Mouse (Mus musculus): ENCODE data around the gene Tmem170b.

The Tmem170b gene

DNA sequence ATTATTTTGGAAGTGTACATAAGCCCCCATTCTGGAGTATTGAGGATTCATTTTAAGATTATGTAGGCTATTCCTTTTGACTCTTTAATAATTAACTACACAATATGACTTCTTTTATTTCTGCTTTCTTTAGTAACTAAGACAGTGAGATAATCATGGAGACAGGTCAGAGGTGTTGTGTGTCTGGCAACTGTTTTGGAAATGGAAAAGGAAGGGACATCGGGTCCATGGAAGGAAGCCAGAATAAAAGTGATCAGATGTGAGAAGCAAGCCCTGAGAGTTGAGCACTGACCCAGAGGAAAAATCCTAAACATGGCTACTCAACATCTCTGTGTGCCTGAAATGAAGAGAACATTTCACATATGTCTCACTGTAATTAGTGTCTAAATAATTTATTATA, 5.3 kb downstream of the Tmem170b start:
- DNase-seq (ENCODE audit: extremely low spot score, low read depth, low spot score), result no peak

- DNase-seq (ENCODE audit: extremely low spot score, low read depth, low spot score), result no peak
Measured at GRCm38 (mm10) chr13:41614539-41614938, 8.8 kb downstream of the Tmem170b start.

DNA sequence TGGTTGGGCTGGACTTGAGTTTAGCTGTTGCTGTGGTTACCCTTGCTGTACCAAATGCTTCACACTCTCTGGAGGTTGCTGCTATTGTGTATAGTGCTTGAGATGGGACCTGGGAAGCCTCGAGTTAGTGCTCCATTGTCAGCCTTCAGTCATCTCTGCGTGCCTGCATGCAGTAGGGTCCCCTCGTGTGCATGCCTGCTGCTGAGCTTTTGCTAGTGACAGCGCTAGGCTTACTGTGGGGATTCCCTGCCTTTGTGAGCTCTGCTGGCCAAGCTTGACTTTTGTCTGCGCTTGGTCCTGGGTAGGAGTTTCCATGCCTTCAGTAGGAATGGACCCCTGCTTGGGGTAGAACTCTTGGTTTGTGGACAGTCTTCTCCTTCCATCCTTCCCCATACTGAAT, 9.3 kb downstream of the Tmem170b start:
- no peak for DNase-seq (ENCODE audit: extremely low spot score, low read depth, low spot score)

DNA sequence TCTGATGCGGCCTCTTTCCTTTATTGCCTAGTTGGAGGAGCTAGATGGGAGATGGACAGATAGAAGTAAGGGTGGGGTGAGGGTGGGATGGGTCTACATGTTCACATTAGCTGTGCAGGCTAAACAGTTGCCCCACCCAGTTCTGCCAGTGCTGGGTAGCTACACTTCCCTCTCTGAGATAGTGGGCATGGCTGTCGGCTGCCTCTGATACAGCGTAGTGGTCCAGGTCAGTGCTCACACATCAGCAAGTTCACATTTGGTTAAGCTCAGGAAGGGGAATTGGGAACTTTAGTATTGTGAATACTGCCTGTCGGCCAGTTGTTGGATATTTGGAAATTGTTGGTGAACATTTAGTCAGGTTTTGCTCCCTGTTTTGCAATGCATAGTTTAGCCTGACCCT, 13.8 kb downstream of the Tmem170b start:
- DNase-seq (ENCODE audit: extremely low spot score, low read depth, low spot score), result no peak

GRCm38 (mm10) chr13:41620132-41620531, 14.4 kb downstream of the Tmem170b start:
- no peak for DNase-seq (ENCODE audit: extremely low spot score, low read depth, low spot score)

DNA sequence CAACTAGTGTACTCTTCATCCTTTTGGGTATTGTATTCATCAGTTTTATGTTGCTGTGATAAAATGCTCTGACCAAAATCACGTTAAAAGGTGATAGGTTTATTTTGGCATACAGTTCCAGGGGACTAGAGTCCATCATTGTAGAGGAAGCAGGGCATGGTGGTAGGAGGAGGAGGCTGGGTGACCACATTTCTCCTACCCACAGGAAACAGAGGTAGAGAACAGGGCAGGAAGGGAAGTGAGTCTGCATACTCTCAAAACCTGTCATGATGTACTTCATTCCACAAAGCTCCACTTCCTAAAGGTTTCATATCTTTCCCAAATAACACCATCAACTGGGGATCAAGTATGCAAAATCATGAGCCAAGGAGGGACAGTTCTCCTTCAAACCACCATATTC, 18.4 kb downstream of the Tmem170b start:
- no peak for DNase-seq (ENCODE audit: extremely low spot score, low read depth, low spot score)

DNA sequence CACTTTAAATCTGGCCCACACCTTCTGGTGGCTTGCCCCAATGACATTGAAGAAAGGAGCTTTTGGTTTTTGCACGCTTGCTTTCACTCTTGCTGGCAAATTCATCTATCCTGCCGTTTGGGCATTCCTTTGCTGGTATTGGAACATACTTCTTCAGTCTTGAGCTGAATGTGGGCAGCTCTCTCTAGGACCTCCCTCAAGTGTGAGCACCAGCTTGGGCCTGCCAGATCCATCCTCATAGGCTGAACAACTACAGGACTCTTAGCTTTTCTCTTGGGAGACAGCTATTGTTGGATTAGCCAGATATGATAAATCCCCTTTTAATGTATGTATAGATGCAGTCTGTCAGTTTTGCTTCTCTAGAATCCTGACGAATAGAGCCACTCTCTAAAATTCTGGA, 19.5 kb downstream of the Tmem170b start:
- DNase-seq (ENCODE audit: extremely low spot score, low read depth, low spot score), result no peak

GRCm38 (mm10) chr13:41627277-41627916, 21.7 kb downstream of the Tmem170b start:
- DNase-seq (ENCODE audit: extremely low spot score, low read depth, low spot score), result no peak

- DNase-seq (ENCODE audit: extremely low spot score, low read depth, low spot score), result peak; percentile 26
Measured at GRCm38 (mm10) chr13:41634401-41634818, 28.7 kb downstream of the Tmem170b start.

DNA sequence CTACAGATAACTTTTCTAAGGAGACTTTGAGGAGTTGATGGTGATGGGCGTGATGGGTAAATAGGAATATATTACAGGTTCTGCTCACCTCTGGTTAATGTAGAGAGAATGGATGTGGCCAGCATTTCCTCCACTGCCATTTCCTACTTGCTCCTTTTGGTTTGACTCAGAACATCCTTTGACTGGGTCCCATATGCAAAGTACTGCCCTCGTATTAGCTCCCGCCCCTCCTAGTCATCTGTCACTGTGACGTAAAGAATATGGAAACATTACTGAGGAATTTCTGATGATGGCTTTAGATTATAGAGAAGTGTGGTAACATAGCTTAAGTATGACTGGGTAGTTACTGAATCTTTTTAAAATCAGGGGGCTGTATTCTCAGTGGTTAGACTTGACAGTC, 32.4 kb downstream of the Tmem170b start:
- DNase-seq (ENCODE audit: extremely low spot score, low read depth, low spot score), result no peak

DNA sequence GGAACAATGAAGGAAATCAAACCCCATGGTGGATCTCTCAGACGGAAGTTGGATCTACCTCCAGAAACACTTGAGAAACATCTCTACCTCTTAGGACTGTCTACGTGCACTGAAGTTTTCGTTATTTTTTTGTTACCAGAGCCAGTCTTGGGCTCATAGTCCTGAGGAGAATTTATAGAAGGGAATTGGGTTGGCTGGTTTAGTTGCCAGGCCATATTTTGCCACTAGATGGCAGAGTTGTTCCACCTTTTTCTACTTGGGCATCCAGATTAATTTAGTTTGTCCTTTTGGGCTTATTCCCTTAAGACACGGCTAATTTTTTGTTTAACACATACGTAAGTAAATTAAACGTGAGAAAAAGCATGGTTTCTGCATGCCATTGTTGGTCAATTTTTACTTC, 37.1 kb downstream of the Tmem170b start:
- DNase-seq (ENCODE audit: extremely low spot score, low read depth, low spot score), result peak; percentile 37

DNA sequence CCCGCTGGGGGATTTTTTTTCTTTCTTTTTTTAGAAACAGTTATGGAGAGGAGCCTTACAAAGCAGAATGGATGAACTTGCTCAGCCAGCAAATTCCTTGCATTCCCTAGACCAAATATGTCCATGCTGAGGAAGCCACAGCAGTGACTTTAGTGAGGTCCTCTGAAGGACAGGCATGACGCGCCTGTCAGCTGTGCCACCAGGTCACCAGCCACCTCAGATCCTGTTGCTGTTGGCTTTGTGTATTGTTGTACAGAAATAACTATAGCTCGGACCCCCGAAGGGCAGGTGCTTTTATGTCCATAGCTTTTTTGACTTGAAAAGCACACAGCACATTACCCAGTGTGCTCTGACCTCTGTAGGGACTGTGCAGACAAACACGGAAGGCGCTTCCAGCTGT, 38.1 kb downstream of the Tmem170b start:
- DNase-seq (ENCODE audit: extremely low spot score, low read depth, low spot score), result no peak

- no peak for DNase-seq (ENCODE audit: extremely low spot score, low read depth, low spot score)
Measured at GRCm38 (mm10) chr13:41644591-41645482, 39.1 kb downstream of the Tmem170b start.

- no peak for DNase-seq (ENCODE audit: extremely low spot score, low read depth, low spot score)
Measured at GRCm38 (mm10) chr13:41645483-41645859, 39.8 kb downstream of the Tmem170b start.

GRCm38 (mm10) chr13:41647976-41648375, 42.3 kb downstream of the Tmem170b start:
- no peak for DNase-seq (ENCODE audit: extremely low spot score, low read depth, low spot score)

- no peak for DNase-seq (ENCODE audit: extremely low spot score, low read depth, low spot score)
Measured at GRCm38 (mm10) chr13:41650665-41651064, 45.0 kb downstream of the Tmem170b start.

GRCm38 (mm10) chr13:41653791-41654190, 48.1 kb downstream of the Tmem170b start:
- no peak for DNase-seq (ENCODE audit: extremely low spot score, low read depth, low spot score)

DNA sequence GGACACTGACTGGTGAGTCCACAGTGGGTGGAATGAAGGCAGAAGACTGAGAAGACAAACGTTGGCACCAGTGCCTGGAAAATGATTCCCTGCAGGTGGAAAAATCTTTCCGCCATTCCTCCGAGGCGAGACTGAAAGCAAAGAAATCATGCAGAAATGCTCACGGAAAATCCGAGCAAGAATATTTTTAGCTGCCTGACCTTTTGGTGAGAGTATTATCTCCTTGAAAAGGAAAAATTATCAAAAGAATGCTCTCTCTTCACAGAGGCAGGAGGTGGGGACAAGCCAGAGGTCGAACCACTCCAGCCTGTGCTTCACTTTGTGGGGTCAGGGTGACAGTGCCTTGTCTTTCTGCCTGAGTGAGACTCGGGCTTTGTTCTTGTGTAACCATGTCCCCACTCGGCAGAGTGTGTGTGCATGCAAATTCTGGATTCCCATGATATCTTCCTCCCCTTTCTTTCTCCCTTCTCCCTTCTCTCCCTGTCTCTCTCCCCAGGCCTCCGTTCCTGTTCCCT, 49.9 kb downstream of the Tmem170b start:
- DNase-seq (ENCODE audit: extremely low spot score, low read depth, low spot score), result no peak

DNA sequence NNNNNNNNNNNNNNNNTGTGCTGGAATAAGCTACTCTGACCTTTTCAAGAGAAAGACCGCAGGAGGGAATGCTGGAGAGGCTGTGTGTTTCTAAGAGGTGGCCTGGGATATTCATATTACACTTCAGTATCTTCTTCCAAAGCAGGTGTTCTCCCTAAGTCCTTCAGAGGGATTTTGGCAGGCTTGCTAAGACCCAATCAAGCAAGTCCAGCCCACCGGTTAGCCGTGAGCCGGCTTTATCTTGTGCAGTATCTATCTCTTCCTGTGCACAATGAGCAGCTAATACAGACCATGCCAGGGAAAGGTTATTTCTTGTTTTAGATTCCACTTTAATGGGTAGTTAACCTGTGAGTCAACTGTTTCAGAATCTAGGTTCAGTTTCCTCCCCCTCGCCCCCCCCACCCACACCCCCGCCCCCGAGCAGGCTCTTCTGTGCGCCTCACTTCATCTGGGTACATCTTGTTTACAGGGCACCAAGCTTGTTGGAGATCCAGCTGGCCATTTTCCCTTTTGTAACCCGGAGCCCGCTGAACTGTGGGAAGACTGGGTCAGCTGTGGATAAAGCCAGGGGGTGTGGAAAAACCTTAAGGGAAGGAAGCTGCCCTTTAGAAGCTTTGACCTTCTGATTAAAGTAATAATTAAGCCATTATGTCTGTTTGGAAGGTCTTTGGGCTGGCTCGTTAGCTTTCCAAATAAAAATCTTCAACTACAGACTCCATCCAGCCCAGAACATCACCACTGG, 54.5 kb downstream of the Tmem170b start:
- no peak for DNase-seq (ENCODE audit: extremely low spot score, low read depth, low spot score)

DNA sequence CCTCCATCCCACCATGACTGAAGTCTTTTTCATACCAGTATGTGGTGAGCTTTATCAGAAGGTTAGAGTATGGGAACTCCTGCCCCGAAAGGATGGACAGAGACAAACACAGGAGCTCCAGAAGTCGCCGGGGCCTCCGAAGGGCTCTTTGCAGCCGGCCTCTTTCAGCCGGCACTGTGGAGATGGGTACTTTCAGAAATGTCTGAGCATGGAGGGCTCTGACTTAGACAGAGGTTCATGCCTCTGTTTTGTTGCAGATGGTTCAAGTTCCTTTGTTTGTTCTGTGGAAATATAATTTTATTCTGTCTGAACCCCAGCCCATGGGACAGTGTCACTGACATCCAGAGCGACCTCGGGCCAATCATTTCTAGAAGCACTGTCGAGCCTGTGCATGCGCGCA, 55.4 kb downstream of the Tmem170b start:
- no peak for DNase-seq (ENCODE audit: extremely low spot score, low read depth, low spot score)

GRCm38 (mm10) chr13:41662401-41663070, 56.8 kb downstream of the Tmem170b start:
- DNase-seq (ENCODE audit: extremely low spot score, low read depth, low spot score), result no peak
